Mouse (Mus musculus) adrenal gland, adult 8-10 months (tissue): ENCODE results near the gene Rab6b. TPM values are rescaled to one million over a fixed set of nuclear protein-coding genes. Genes with fewer than 3 reads are reported as not detected.

Experiments
- total RNA-seq, 4 experiments: library from RNA; stranded (reverse); gene quantifications; 2 replicates each; pipeline ENCODE4 v1.2.4; 2022

Gene Rab6b
- total RNA-seq, 4 experiments from 2014 or later = 1.9 to 5.2 (median 3.2) TPM

Other genes starting within 250 kb of the Rab6b start
- 1 to 10 TPM; 3.3 to 5.7 (median 4.4) TPM for gene Slco2a1, start 123.1 kb upstream of the Rab6b start, total RNA-seq
- 10 to 100 TPM; 38.6 to 47.5 (median 43.1) TPM for gene Srprb, start 90.3 kb downstream of the Rab6b start, total RNA-seq
- gene Gm20425, start 118.5 kb downstream of the Rab6b start, total RNA-seq = 10 to 100 TPM; 14.1 to 20.5 (median 17.7) TPM
- gene Trf, start 118.7 kb downstream of the Rab6b start, total RNA-seq = 100 to 1,000 TPM; 104 to 194 (median 130) TPM
- 1 to 10 TPM in 2 of 4 experiments, under 1 TPM in 1, not detected in 1; 0.56 to 1.6 (median 1.3) TPM for gene 1300017J02Rik, start 193.3 kb downstream of the Rab6b start, total RNA-seq
- 10 to 100 TPM; 27.8 to 31.7 (median 29.8) TPM for gene Topbp1, start 193.4 kb downstream of the Rab6b start, total RNA-seq